In genomic region chr7:66058703-66059102, GRCm38 (mm10) we compare ENCODE assay signal across 8 mouse cellular contexts. TPM values are rescaled to one million over a fixed set of nuclear protein-coding genes. Genes with fewer than 3 reads are reported as not detected.
DNase-seq lines count a peak whose midpoint lies in the region; ATAC-seq and TF ChIP-seq lines count a peak whose summit lies in the region.

Snrpa1 (plus strand) TSS chr7:66059003.

- DNase-seq in cerebellum, adult 2 months: no peak
- no peak for DNase-seq in cerebellum, postnatal 4 days (ENCODE audit: low spot score in 2 of 2)
- no peak for DNase-seq in forebrain, postnatal 0 days
- no peak for DNase-seq in liver, postnatal 0 days
- DNase-seq in c-Kit-positive CD71-positive TER-119-positive erythroid progenitor cells, embryonic 14.5 days (ENCODE audit: low spot score): no peak
- DNase-seq in spleen, postnatal 4 days (ENCODE audit: low spot score in 2 of 2): no peak

- H3K36me3 ChIP-seq in forebrain, postnatal 0 days (ENCODE audit: insufficient read depth): peaks cover 8% of the 10 kb centered on the region; the same call in 1 of the 2 replicates
- peaks cover 11% of the 10 kb centered on the region for H3K36me3 ChIP-seq in hindbrain, embryonic 15.5 days
- H3K36me3 ChIP-seq in liver, postnatal 0 days (replicated peaks; ENCODE audit: insufficient read depth, low read length): peaks cover 14% of the 10 kb centered on the region

- 70% methylated on average over 1 of the region's 1 CpGs for WGBS in cerebellum, adult 2 months
- WGBS in forebrain, postnatal 0 days: 100% methylated on average over 1 of the region's 1 CpGs
- 96% methylated on average over 1 of the region's 1 CpGs for WGBS in hindbrain, embryonic 15.5 days
- 74% methylated on average over 1 of the region's 1 CpGs for WGBS in liver, postnatal 0 days (ENCODE audit: insufficient replicate concordance)

- peak within 1 kb of the TSS; percentile 80 for H3K4me3 ChIP-seq in cerebellum, adult 2 months (replicated peaks; ENCODE audit: insufficient read depth, low read depth, low read length)
- peak within 1 kb of the TSS; percentile 97; the same call in 1 of the 2 replicates for H3K4me3 ChIP-seq in forebrain, postnatal 0 days (ENCODE audit: low read depth, low read length)
- H3K4me3 ChIP-seq in hindbrain, embryonic 15.5 days: peak within 1 kb of the TSS; percentile 86
- H3K4me3 ChIP-seq in liver, postnatal 0 days (ENCODE audit: low read depth, low read length): peak within 1 kb of the TSS; percentile 95

- peak within 1 kb of the TSS; percentile 85; the same call in 1 of the 2 replicates for H3K9ac ChIP-seq in forebrain, postnatal 0 days
- peak within 1 kb of the TSS; percentile 78; the same call in 1 of the 2 replicates for H3K9ac ChIP-seq in hindbrain, embryonic 15.5 days
- peak within 1 kb of the TSS; percentile 96 for H3K9ac ChIP-seq in liver, postnatal 0 days (replicated peaks)

- H3K27me3 ChIP-seq in cerebellum, adult 2 months (ENCODE audit: control insufficient read depth, insufficient read depth, low read length): no peaks in the 10 kb centered on the region
- no peaks in the 10 kb centered on the region for H3K27me3 ChIP-seq in forebrain, postnatal 0 days (ENCODE audit: insufficient read depth, low read length)
- H3K27me3 ChIP-seq in hindbrain, embryonic 15.5 days: 0 out of 2 replicates have a peak, but pooled peaks cover 5% of the 10 kb centered on the region
- no peaks in the 10 kb centered on the region for H3K27me3 ChIP-seq in liver, postnatal 0 days (ENCODE audit: insufficient read depth, low read length)

- no peak for ATAC-seq in activated CD4-positive, CD25-positive, alpha-beta regulatory T cell, adult 4 months
- ATAC-seq in forebrain, postnatal 0 days: no peak
- ATAC-seq in hindbrain, embryonic 15.5 days (ENCODE audit: low FRiP score, low read depth): no peak
- no peak for ATAC-seq in liver, postnatal 0 days

- no peaks in the 10 kb centered on the region for H3K4me1 ChIP-seq in cerebellum, adult 2 months (ENCODE audit: control insufficient read depth, insufficient read depth, low read length)
- 0 out of 2 replicates have a peak, but pooled peaks cover 7% of the 10 kb centered on the region for H3K4me1 ChIP-seq in forebrain, postnatal 0 days (ENCODE audit: insufficient read depth)
- peaks cover 20% of the 10 kb centered on the region for H3K4me1 ChIP-seq in hindbrain, embryonic 15.5 days (replicated peaks)
- peaks cover 10% of the 10 kb centered on the region; the same call in 1 of the 2 replicates for H3K4me1 ChIP-seq in liver, postnatal 0 days (ENCODE audit: insufficient read depth)

- no peak within 1 kb of the TSS for H3K27ac ChIP-seq in cerebellum, adult 2 months (ENCODE audit: insufficient read depth, low read length)
- H3K27ac ChIP-seq in forebrain, postnatal 0 days (ENCODE audit: low read depth, low read length): no peak within 1 kb of the TSS
- no peak within 1 kb of the TSS for H3K27ac ChIP-seq in hindbrain, embryonic 15.5 days (replicated peaks)
- no peak within 1 kb of the TSS; the same call in 1 of the 2 replicates for H3K27ac ChIP-seq in liver, postnatal 0 days (ENCODE audit: low read depth)

- no peak for TF ChIP-seq CTCF in cerebellum, adult 2 months (IDR thresholded peaks at IDR 0.05; ENCODE audit: borderline replicate concordance, insufficient read depth, low read depth, low read length)
- TF ChIP-seq CTCF in forebrain, postnatal 0 days (IDR thresholded peaks at IDR 0.05; ENCODE audit: low read depth): no peak
- TF ChIP-seq CTCF in liver, postnatal 0 days (IDR thresholded peaks at IDR 0.05; ENCODE audit: low read depth): no peak

- H3K4me2 ChIP-seq in forebrain, postnatal 0 days (ENCODE audit: low read depth): peak within 1 kb of the TSS; percentile 72
- H3K4me2 ChIP-seq in hindbrain, embryonic 15.5 days: peak within 1 kb of the TSS; percentile 89
- peak within 1 kb of the TSS; percentile 71 for H3K4me2 ChIP-seq in liver, postnatal 0 days (ENCODE audit: low read depth, low read length)

- TF ChIP-seq EP300 in liver, postnatal 0 days (IDR thresholded peaks at IDR 0.05; ENCODE audit: low read depth): no peak

- no peak for TF ChIP-seq POLR2A in cerebellum, adult 2 months (IDR thresholded peaks at IDR 0.05; ENCODE audit: borderline replicate concordance, insufficient read depth, low read length)

- H3K9me3 ChIP-seq in forebrain, postnatal 0 days (ENCODE audit: low read length): no peaks in the 10 kb centered on the region
- no peaks in the 10 kb centered on the region for H3K9me3 ChIP-seq in hindbrain, embryonic 15.5 days
- H3K9me3 ChIP-seq in liver, postnatal 0 days (ENCODE audit: low read length): no peaks in the 10 kb centered on the region

RNA-seq across cellular contexts. Expression of gene Snrpa1, which starts in this region (rescaled TPM):
- 43.8 and 45.9 TPM in 2 replicates for polyA plus RNA-seq in cerebellum, adult 2 months (2012; rRNA removed)
- polyA plus RNA-seq in activated CD4-positive, CD25-positive, alpha-beta regulatory T cell, adult 4 months (2017; shearing (Covaris generic)): 100 to 1,000 TPM; 133 to 154 TPM
- total RNA-seq in forebrain, postnatal 0 days (2014; rRNA removed): 45.6 and 55.8 TPM in 2 replicates
- polyA plus RNA-seq in forebrain, postnatal 0 days (2015; fragmentation: Nextera tagmentation; extraction: Ambion mirVana): 135 TPM in 2 replicates
- polyA plus RNA-seq in hindbrain, embryonic 15.5 days (2015; fragmentation: Nextera tagmentation; extraction: Ambion mirVana): 118 and 127 TPM in 2 replicates
- 45.0 and 47.6 TPM in 2 replicates for polyA plus RNA-seq in liver, postnatal 0 days (2015; fragmentation: Nextera tagmentation; extraction: Ambion mirVana)
